Mouse (Mus musculus) erythroblast, embryonic 14.5 days (primary cell): ENCODE results near the gene Cdkn1b.

ENCODE experiments used
- GATA1 ChIP-seq: IDR thresholded peaks from 2 replicates; pipeline ENCODE4 v1.6.1; 2012; ENCODE audit warnings: low read length, inconsistent platforms, mixed read lengths
- TAL1 ChIP-seq: IDR thresholded peaks from 3 replicates; pipeline ENCODE4 v1.6.1; 2012; ENCODE audit warnings: low read length, inconsistent platforms, mixed read lengths

DNA sequence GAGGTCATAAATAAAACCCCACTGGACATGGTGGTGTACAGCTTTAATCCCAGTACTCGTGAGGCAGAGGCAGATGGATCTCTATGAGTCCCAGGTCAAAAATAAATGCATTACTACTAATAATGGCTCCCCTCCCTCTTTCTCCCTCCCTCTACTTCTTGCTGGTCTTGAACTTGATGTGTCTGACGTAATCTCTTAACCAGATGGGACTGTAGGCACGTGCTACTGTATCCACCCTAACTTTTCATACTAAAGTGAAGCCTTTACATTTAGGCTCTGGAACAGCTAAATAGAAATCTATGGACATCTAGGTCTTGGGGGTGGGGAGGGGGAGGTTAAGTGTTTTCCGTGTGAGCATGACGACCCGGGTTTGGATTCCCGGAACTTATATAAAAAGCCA is 10.2 kb downstream of the Cdkn1b start:
- no peak for TF ChIP-seq GATA1
- TF ChIP-seq TAL1: no peak
